Mouse (Mus musculus) heart, embryonic 14.5 days (tissue): Measurements from ENCODE around the gene Kif26b. TPM values are rescaled to one million over a fixed set of nuclear protein-coding genes. Genes with fewer than 3 reads are reported as not detected.

Experiments
- ATAC-seq: fragments of 200-750 bp; cut with Nextera tagmentation; 2 replicates; pipeline ENCODE4 v1.8.0; 2017; ENCODE audit warnings: low read depth, moderate TSS enrichment; ENCODE audit not compliant: insufficient number of reproducible peaks, insufficient read depth, low FRiP score
- H3K27ac ChIP-seq, 2 experiments: fragments of 200-500 bp in 1 of 2; fragments of 300-500 bp in 1 of 2; sonication (generic) in 1 of 2; replicated peaks in 1 of 2; 2 replicates each; pipeline ENCODE4 v1.5.1; 2012 to 2014; ENCODE audit warnings: low read depth in 2 of 2, low read length in 2 of 2, control low read depth in 1 of 2, mild to moderate bottlenecking in 1 of 2, mixed read lengths in 1 of 2; ENCODE audit not compliant: control insufficient read depth in 1 of 2, insufficient read depth in 1 of 2
- H3K27me3 ChIP-seq: fragments of 300-500 bp; sonication (generic); 2 replicates; pipeline ENCODE4 v1.6.1; 2014; ENCODE audit warnings: mild to moderate bottlenecking, low read length, control low read depth; ENCODE audit not compliant: control insufficient read depth, insufficient read depth
- H3K36me3 ChIP-seq: fragments of 300-500 bp; sonication (generic); 2 replicates; pipeline ENCODE4 v1.6.1; 2014; ENCODE audit warnings: mild to moderate bottlenecking, control low read depth, low read length, mixed read lengths; ENCODE audit not compliant: control insufficient read depth, insufficient read depth
- H3K4me1 ChIP-seq, 2 experiments: fragments of 200-500 bp in 1 of 2; fragments of 300-500 bp in 1 of 2; sonication (generic) in 1 of 2; 2 replicates each; pipeline ENCODE4 v1.6.1; 2012 to 2014; ENCODE audit warnings: low read length in 2 of 2, control low read depth in 1 of 2, mixed read lengths in 1 of 2; ENCODE audit not compliant: control insufficient read depth in 2 of 2, insufficient read depth in 2 of 2
- H3K4me2 ChIP-seq: fragments of 300-500 bp; sonication (generic); 2 replicates; pipeline ENCODE4 v1.6.1; 2014; ENCODE audit warnings: mild to moderate bottlenecking, low read length
- H3K4me3 ChIP-seq, 2 experiments: fragments of 200-500 bp in 1 of 2; fragments of 300-500 bp in 1 of 2; sonication (generic) in 1 of 2; 2 replicates each; pipeline ENCODE4 v1.5.1; 2012 to 2014; ENCODE audit warnings: low read length in 2 of 2, mild to moderate bottlenecking in 2 of 2, control low read depth in 1 of 2, low read depth in 1 of 2, moderate library complexity in 1 of 2; ENCODE audit not compliant: control insufficient read depth in 1 of 2, insufficient read depth in 1 of 2
- H3K9ac ChIP-seq: fragments of 300-500 bp; sonication (generic); 2 replicates; pipeline ENCODE4 v1.6.1; 2014; ENCODE audit warnings: mild to moderate bottlenecking, low read length
- H3K9me3 ChIP-seq: fragments of 300-500 bp; sonication (generic); 2 replicates; pipeline ENCODE4 v1.6.1; 2016; ENCODE audit warnings: low read length, control low read depth; ENCODE audit not compliant: control insufficient read depth
- WGBS: fragments of 180-500 bp; shearing (Covaris S2); extraction: QIAGEN DNeasy Blood & Tissue Kit; methylation state at CpG from one replicate; pipeline ENCODE4 v1.1.7; 2014; 5-methylcytosine and 5-hydroxymethylcytosine counted together
- polyA plus RNA-seq: library from polyadenylated mRNA; unstranded; fragments of >200 nt; fragmentation: Nextera tagmentation; extraction: Ambion mirVana; gene quantifications from 2 replicates; pipeline ENCODE4 v1.2.1, GENCODE M21; 2014

The Kif26b gene
- polyA plus RNA-seq, 1 experiment from 2014 or later: 14.4 TPM

DNA sequence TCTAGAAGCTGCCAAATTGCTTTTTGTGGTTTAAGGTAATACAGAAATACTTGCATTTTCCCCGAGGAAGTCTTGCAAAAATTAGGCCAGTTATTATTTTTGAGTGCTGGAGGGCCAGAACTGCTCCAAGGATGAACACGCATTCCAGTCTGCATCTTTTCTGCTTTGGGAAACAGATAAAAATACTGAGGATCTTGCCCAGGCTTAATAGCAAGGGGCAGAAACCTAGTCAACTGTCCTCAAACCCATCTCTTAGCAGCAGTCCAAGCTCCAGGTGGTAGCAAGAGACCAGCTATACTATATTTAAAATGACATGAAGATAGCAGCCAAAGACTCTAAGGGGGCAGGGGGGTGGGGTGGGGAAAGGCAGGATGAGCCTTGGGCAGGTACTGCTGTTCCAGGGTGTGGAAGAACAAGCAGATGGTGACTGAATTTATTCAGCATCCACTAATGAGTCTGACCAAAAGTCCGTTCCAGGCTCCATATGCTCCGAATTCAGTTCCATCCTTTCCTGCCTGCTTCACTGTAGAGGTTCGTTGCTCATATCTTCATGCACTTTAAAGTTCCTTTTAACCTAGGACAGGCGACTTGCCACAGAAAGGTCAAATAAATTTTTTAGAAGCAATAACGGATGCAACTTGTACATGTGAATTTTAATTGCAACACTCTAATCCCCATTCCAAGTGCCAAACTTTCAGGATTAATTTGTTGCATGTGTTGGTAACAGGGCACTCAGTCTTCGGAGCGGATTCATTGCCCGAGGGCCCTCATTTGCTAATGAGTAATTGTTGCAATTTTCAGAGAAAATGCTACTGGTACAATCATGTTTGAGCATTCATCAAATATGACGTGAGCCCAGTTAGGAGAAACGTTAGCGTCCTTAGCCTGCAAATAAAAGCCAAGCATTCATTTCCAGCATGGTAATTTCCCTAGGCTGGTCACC lies 218.6 kb downstream of the Kif26b start:
- no peaks in the 10 kb centered on the region for H3K27me3 ChIP-seq
- no peak overlapping the region for H3K27ac ChIP-seq
- no peak overlapping the region for H3K9ac ChIP-seq
- no peaks in the 10 kb centered on the region for H3K36me3 ChIP-seq
- ATAC-seq: no peak
- no peak overlapping the region for H3K4me3 ChIP-seq
- 0 out of 2 replicates have a peak, but pooled peaks cover 4% of the 10 kb centered on the region for H3K9me3 ChIP-seq
- 89% methylated on average over 13 of the region's 13 CpGs for WGBS
- no peaks in the 10 kb centered on the region; a peak in 1 of 4 replicates for H3K4me1 ChIP-seq
- H3K4me2 ChIP-seq: no peak overlapping the region

DNA sequence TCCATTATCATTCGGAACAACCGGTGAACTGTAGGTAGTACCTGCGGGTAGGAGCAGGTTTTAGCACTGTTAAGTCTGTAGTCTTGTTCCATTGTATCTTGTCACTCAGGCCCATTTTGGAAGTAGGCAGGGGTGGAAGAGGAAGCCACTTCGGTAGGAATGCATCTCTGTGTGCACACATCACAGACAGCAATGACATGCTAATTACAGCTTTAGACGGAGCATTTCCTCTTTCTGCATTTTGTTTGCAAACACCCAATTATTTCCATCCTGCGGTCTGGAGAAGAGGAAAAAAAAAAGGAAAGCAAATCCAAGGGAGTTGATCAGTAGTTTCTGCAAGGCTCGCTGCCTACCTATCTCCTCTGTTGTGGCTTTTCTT lies 219.3 kb downstream of the Kif26b start:
- Histone ChIP-seq H3K4me1 (no peaks in the 10 kb centered on the region; a peak in 1 of 4 replicates), H3K27me3 (no peaks in the 10 kb centered on the region), H3K9me3 (0 out of 2 replicates have a peak, but pooled peaks cover 4% of the 10 kb centered on the region), H3K27ac (no peak overlapping the region), H3K9ac (no peak overlapping the region), H3K36me3 (no peaks in the 10 kb centered on the region), H3K4me3 (no peak overlapping the region), H3K4me2 (no peak overlapping the region)
- WGBS: 85% methylated on average over 7 of the region's 7 CpGs
- no peak for ATAC-seq

DNA sequence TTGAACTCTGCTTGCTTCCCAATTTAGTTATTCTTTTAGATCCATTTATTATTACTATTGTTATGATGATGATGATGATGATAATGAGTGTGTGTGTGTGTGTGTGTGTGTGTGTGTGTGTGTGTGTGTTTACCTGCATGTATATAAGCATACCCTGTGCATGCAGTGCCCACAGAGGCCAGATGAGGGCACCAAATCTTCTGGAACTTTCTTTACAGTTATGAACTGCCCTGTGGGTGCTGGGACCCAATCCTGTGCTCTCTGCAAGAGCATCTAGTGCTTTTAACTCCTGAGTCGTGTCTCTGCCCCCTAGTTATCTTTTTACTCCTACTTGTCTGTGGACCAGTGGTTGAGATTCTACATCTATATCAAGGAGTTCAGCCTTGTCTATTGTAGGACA lies 219.7 kb downstream of the Kif26b start:
- 0 out of 2 replicates have a peak, but pooled peaks cover 4% of the 10 kb centered on the region for H3K9me3 ChIP-seq
- no peaks in the 10 kb centered on the region for H3K36me3 ChIP-seq
- H3K27ac ChIP-seq: no peak overlapping the region
- ATAC-seq: no peak
- H3K27me3 ChIP-seq: no peaks in the 10 kb centered on the region
- H3K4me2 ChIP-seq: no peak overlapping the region
- H3K4me3 ChIP-seq: no peak overlapping the region
- 84% methylated on average over 1 of the region's 1 CpGs for WGBS
- no peaks in the 10 kb centered on the region; a peak in 1 of 4 replicates for H3K4me1 ChIP-seq
- no peak overlapping the region for H3K9ac ChIP-seq

DNA sequence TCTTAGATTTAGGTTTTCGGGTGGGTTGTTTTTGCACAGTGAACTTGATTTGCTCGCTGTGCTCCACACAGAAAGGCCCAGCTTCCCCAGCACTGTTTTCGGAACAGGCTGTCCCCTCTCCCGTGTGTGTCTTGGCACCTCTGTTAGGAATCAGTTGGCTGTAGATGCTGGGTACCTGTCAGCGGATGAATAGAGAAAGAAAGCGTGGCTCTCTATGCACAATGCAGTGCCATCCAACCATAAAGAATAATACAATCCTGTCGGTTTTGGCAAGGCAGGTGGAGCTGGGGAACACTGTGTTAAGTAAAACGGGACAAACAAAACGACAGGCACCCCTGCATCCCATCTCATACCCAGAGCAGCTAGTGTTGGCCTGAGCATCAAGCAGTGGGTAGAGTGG lies 220.9 kb downstream of the Kif26b start:
- 87% methylated on average over 9 of the region's 9 CpGs for WGBS

DNA sequence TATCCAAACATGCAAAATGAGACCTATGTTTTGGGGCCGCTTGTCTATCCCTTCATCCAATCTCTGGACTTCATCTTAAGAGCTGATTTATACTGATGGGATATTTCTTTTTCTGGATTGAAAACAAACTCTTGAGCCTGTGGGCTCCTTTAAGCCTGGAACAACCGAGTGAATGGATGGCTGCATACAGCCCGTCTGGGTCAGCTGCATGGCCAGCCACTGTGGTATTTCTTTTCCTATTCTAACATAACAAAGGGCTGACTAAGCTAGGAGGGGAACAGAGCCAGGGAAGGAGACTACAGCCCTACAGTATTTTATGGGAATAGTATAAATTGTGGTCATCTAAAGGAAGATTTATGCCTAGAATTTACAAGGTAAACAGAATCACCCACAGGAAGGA lies 229.5 kb downstream of the Kif26b start:
- no peak for ATAC-seq
- Histone ChIP-seq H3K4me2 (no peak overlapping the region), H3K4me1 (no peaks in the 10 kb centered on the region), H3K4me3 (no peak overlapping the region), H3K27ac (no peak overlapping the region), H3K9ac (no peak overlapping the region), H3K27me3 (no peaks in the 10 kb centered on the region), H3K9me3 (no peaks in the 10 kb centered on the region), H3K36me3 (peaks cover 10% of the 10 kb centered on the region; the same call in 1 of the 2 replicates)
- WGBS: 58% methylated on average over 3 of the region's 3 CpGs

More for the DNA sequence above, 220.9 kb downstream of the Kif26b start:
- no peak for ATAC-seq
- Histone ChIP-seq H3K9me3 (0 out of 2 replicates have a peak, but pooled peaks cover 4% of the 10 kb centered on the region), H3K4me1 (no peaks in the 10 kb centered on the region), H3K9ac (no peak overlapping the region), H3K27ac (no peak overlapping the region), H3K27me3 (no peaks in the 10 kb centered on the region), H3K36me3 (no peaks in the 10 kb centered on the region), H3K4me2 (no peak overlapping the region), H3K4me3 (no peak overlapping the region)

DNA sequence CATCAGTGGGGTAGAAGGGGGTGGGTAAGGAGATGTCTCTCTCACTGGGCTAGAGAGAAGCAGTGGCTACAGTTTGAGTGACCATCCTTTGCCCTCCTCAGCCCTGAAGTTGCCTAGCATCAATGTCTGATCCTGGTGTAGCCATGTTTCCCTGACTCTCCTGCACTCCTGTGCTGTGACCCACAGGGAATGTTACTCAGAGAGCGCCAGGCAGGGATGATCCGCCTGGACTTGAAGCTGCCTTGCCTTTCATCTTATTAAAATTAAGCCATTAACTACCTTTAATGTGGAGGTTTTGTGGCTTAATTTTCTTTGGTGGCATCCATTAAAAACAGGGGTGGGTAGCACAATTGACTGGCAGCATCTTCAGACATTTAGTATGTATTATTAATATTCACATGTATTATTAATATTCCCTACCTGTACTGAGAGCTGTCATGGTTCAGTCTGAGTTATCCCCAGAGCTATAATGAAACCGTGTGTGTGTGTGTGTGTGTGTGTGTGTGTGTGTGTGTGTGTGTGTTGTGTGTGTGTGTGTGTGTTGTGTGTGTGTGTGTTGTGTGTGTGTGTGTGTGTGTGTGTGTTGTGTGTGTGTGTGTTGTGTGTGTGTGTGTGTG lies 233.3 kb downstream of the Kif26b start:
- Histone ChIP-seq H3K4me2 (no peak overlapping the region), H3K27ac (no peak overlapping the region), H3K4me3 (no peak overlapping the region), H3K36me3 (no peaks in the 10 kb centered on the region), H3K4me1 (peaks cover 0 to 3% of the 10 kb centered on the region in 2 experiments; a peak in 1 of 4 replicates), H3K9ac (no peak overlapping the region), H3K27me3 (no peaks in the 10 kb centered on the region), H3K9me3 (no peaks in the 10 kb centered on the region)
- no peak for ATAC-seq
- 86% methylated on average over 3 of the region's 3 CpGs for WGBS

DNA sequence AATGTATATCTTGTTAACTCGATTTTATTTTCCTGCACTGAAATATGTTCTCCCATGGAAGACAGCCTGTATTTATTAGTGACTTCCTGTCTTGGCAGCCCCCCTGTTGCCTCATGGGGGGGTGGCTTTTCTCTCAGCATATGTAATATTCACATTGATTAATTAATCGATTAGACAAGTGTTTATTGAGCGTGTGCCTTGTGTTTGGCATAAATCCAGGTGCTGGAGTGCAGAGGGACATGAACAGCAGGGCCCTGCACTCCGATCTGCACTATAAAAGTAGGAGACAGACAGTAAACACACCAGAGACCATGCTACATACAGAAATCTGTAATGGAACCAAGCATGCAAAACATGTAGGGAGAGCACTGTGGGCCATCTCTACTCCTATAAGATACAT lies 236.0 kb downstream of the Kif26b start:
- no peak overlapping the region for H3K4me2 ChIP-seq
- no peak for ATAC-seq
- 81% methylated on average over 4 of the region's 4 CpGs for WGBS

More for the DNA sequence above, 236.0 kb downstream of the Kif26b start:
- Histone ChIP-seq H3K9ac (no peak overlapping the region), H3K27ac (no peak overlapping the region), H3K4me1 (peaks cover 6 to 14% of the 10 kb centered on the region in 2 experiments), H3K27me3 (no peaks in the 10 kb centered on the region), H3K9me3 (no peaks in the 10 kb centered on the region), H3K4me3 (no peak overlapping the region), H3K36me3 (no peaks in the 10 kb centered on the region)
